Mouse (Mus musculus) embryonic facial prominence, embryonic 10.5 days (tissue): ENCODE data around the gene Rps26. TPM values are rescaled to one million over a fixed set of nuclear protein-coding genes. Genes with fewer than 3 reads are reported as not detected.

ENCODE experiments used
- DNase-seq: peaks from one replicate; pipeline ENCODE4 v3.0.0-alpha.2; 2017; ENCODE audit warnings: low spot score
- H3K27ac ChIP-seq: fragments of 300-500 bp; sonication (generic); replicated peaks from 2 replicates; pipeline ENCODE4 v1.5.1; 2016; ENCODE audit warnings: mild to moderate bottlenecking
- H3K27me3 ChIP-seq: fragments of 300-500 bp; sonication (generic); replicated peaks from 2 replicates; pipeline ENCODE4 v1.6.1; 2016; ENCODE audit warnings: low read depth, mild to moderate bottlenecking; ENCODE audit not compliant: poor library complexity, severe bottlenecking
- H3K36me3 ChIP-seq: fragments of 300-500 bp; sonication (generic); replicated peaks from 2 replicates; pipeline ENCODE4 v1.6.1; 2016; ENCODE audit warnings: mild to moderate bottlenecking, moderate library complexity
- H3K4me1 ChIP-seq: fragments of 300-500 bp; sonication (generic); 2 replicates; pipeline ENCODE4 v1.6.1; 2016
- H3K4me3 ChIP-seq: fragments of 300-500 bp; sonication (generic); 2 replicates; pipeline ENCODE4 v1.5.1; 2016; ENCODE audit warnings: mild to moderate bottlenecking, moderate library complexity
- H3K9me3 ChIP-seq: fragments of 300-500 bp; sonication (generic); 2 replicates; pipeline ENCODE4 v1.6.1; 2016; ENCODE audit warnings: mild to moderate bottlenecking
- WGBS: fragments of 180-500 bp; shearing (Covaris S2); methylation state at CpG from one replicate; pipeline ENCODE4 v1.1.7; 2016; 5-methylcytosine and 5-hydroxymethylcytosine counted together
- polyA plus RNA-seq: library from polyadenylated mRNA; unstranded; fragments of >200 nt; fragmentation: Nextera tagmentation; extraction: Ambion mirVana; gene quantifications from 2 replicates; pipeline ENCODE4 v1.2.1, GENCODE M21; 2016

Rps26 gene
- polyA plus RNA-seq, 1 experiment from 2014 or later: 566 TPM

DNA sequence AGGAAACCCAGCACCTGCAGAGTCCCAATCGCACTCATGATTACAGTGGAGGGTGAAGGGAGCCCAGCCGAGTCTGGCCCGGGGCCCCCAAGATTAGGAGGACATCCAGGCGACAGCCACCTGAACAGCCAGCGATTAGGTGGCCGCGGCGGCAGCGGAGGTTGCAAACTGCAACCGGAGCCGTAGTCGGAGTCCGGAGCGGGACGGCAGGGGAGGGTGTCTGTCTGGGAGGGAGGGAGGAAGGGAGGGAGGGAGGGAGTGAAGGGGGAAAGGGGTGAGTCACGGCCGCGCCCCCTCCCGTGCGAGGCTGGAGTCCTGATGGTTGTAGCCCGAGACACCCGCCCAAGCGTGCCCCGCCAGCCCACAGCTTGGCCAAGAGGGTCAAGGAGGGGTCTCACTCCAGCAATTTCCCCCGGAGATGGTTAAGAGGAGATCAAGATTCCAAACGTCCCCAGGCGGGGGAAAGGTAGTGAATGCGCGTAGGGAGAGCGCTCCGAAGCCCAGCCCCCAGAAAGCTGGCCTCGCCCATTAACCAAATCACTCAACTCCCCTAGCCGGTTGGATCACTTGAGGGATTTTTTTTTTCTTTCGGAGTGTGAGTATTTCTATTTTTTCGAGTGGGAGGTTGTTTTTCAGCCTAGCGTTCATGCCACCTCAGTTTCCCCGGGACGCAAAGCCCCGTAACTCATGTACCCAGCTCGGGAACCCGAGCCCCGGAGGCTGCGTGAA, 36.9 kb downstream of the Rps26 start, which contains the start of gene Erbb3:
TSS of gene Erbb3 (minus strand) at position 189 of the 729 bp plus-strand sequence.
- peaks cover 56% of the 10 kb centered on the region for H3K27me3 ChIP-seq
- H3K36me3 ChIP-seq: no peaks in the 10 kb centered on the region
- peaks cover 46% of the 10 kb centered on the region for H3K4me1 ChIP-seq
- H3K9me3 ChIP-seq: no peaks in the 10 kb centered on the region
- peak; percentile 75 for DNase-seq
- H3K27ac ChIP-seq: peak within 1 kb of the TSS; percentile 78
- peak within 1 kb of the TSS; percentile 71 for H3K4me3 ChIP-seq
- under 1% methylated on average over 43 of the region's 43 CpGs for WGBS

DNA sequence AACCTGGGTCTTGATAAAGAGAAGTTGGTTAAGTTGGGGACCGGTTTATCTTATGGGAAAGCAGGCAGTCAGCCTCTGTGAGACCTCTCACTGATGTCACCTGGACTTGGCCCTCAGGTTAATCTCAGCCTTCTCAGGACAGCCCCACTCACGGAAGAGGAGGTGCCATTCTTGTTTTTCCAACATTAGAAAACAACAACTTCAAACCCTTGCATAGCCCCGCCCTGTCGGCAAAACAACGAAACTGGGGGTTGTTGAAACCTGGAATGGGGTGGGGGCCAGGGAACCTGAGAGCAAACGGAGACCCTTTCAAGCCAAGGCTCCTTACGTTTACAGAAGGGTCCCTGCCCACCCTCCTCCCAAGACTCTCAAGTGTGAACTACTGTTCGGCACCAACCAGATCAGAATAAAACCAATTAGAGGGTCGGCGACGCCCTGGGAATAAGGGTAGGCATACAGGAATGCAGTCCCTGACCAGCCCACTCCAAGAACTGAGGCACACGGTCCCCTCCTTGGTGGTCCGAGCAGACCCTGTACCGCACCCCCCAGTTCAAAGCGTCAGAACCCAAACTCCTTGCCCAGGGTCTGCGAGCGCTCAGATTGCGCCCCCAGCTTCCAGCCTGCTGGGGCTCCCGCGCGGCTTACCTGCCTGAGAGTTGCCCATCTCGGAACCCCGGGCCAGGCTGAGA, 37.6 kb downstream of the Rps26 start:
- Histone ChIP-seq H3K36me3 (no peaks in the 10 kb centered on the region), H3K4me1 (peaks cover 53% of the 10 kb centered on the region), H3K27ac (peak overlapping the region; percentile 78), H3K4me3 (peak overlapping the region; percentile 71), H3K27me3 (peaks cover 63% of the 10 kb centered on the region), H3K9me3 (no peaks in the 10 kb centered on the region)
- DNase-seq: no peak
- 2% methylated on average over 23 of the region's 23 CpGs for WGBS

DNA sequence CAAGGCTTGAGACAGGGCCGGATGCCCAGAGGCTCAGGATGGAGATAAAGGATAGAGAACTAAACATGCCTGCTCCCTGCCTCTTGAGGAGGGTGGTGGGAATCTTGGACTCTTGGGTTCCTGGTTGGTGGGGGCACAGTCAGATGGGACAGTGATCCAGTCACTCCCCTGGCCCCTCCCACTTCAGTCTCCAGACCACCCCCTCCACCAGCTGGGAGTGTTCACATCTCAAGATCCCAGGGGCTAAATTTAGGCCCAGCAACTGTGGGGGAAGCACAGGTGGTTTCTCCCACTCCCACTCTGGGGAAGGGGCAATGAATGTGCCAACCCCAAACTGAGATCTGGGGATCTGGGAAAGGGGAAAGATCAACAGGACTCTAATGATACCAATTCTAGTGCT, 38.4 kb downstream of the Rps26 start:
- H3K4me1 ChIP-seq: peaks cover 60% of the 10 kb centered on the region
- 17% methylated on average over 1 of the region's 1 CpGs for WGBS
- peak overlapping the region; percentile 71 for H3K4me3 ChIP-seq

DNA sequence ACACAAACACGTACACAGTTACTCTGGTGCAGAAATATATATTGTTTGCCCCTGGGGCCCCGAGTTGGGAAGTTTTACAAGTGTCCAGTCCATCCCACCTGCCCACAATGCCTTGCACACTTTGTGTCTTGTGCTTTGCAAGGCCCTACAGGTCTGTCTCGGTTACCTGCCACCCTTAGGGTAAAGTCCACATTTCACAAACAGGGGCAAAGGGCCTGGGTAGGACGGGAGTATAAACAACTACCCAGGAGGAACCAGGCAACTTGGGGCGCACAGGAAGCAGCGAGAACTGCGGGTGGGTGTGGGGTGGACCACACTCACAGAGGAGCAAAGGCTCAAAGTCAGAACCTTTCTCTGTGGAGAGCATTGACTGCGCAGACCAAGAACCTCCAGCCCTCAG, 38.9 kb downstream of the Rps26 start:
- no peaks in the 10 kb centered on the region for H3K9me3 ChIP-seq
- DNase-seq: peak; percentile 19
- H3K36me3 ChIP-seq: no peaks in the 10 kb centered on the region
- peak overlapping the region; percentile 26; the same call in 1 of the 2 replicates for H3K27ac ChIP-seq
- 39% methylated on average over 8 of the region's 8 CpGs for WGBS
- H3K4me1 ChIP-seq: peaks cover 63% of the 10 kb centered on the region
- H3K4me3 ChIP-seq: peak overlapping the region; percentile 71
- peaks cover 68% of the 10 kb centered on the region for H3K27me3 ChIP-seq

More for the DNA sequence above, 38.4 kb downstream of the Rps26 start:
- no peaks in the 10 kb centered on the region for H3K36me3 ChIP-seq
- peaks cover 66% of the 10 kb centered on the region for H3K27me3 ChIP-seq
- H3K27ac ChIP-seq: peak overlapping the region; percentile 26
- DNase-seq: no peak
- no peaks in the 10 kb centered on the region for H3K9me3 ChIP-seq

DNA sequence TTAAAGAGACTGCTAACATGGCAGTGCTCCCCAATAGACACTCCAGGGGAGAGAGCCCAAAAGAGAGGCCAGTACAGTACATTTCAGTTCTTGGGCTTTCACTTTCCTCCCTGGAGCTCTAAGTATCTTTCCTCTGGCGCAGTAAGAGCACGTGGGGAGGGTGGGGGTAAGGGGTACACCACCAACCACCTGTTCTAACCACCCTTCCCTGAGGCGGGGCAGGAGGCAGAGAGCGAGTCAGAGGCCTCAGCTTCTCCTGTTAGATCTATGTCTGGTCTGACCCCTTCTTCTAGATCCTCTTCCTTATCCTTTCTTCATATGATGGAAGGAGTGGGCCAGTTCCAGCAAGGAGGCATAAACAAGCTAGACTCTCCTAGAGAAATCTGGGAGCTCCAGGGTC, 39.4 kb downstream of the Rps26 start:
- 36% methylated on average over 4 of the region's 4 CpGs for WGBS
- peaks cover 70% of the 10 kb centered on the region for H3K27me3 ChIP-seq
- peak overlapping the region; percentile 71; the same call in 1 of the 2 replicates for H3K4me3 ChIP-seq
- DNase-seq: no peak
- H3K27ac ChIP-seq: peak overlapping the region; percentile 26; the same call in 1 of the 2 replicates
- H3K36me3 ChIP-seq: no peaks in the 10 kb centered on the region
- peaks cover 63% of the 10 kb centered on the region for H3K4me1 ChIP-seq
- no peaks in the 10 kb centered on the region for H3K9me3 ChIP-seq

DNA sequence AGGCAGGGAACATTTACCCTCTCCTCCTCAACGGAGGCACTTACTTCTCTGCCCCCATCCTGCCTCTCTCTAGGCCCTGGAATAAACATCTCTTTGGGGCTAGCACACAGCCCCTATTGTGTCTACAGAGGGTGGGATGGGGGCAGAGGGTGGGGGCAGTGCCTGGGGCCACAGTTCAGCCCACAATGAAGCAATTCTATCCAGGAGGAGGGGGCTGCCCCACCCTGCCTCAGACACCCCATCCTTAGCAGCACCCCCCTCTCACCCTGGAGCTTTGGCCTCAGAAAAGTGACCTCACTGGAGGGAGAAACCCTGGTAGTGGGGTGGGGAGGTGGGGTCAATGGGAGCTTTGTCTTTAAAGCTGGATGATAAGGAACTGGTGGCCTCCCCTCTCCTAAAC, 40.0 kb downstream of the Rps26 start:
- DNase-seq: peak; percentile 38
- Histone ChIP-seq H3K27me3 (peaks cover 70% of the 10 kb centered on the region), H3K27ac (peak overlapping the region; percentile 26), H3K4me1 (peaks cover 63% of the 10 kb centered on the region), H3K9me3 (no peaks in the 10 kb centered on the region), H3K36me3 (0 out of 2 replicates have a peak, but pooled peaks cover 2% of the 10 kb centered on the region), H3K4me3 (peak overlapping the region; percentile 71; the same call in 1 of the 2 replicates)
- 6% methylated on average over 1 of the region's 1 CpGs for WGBS

DNA sequence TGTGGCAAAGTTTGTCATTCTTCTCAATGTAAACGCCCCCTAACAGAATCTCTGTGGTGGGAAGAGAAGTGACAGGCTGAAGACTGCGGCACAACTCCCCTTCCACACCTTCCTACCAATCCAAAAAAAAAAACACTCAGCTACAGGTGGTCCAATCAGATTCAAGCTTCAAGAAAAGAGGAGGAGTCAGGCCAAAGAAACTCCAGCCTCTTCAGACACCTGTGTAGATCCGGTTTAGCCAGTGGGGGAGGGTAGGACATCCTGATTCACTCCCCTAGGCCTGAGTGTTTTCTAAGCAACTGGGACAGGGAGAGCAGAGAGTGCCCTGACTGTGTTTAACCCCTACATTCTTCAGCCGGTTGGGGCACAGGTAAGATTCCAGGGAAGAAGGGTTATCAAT, 42.2 kb downstream of the Rps26 start:
- peaks cover 61% of the 10 kb centered on the region for H3K27me3 ChIP-seq
- DNase-seq: peak; percentile 57
- WGBS: 15% methylated on average over 4 of the region's 4 CpGs

DNA sequence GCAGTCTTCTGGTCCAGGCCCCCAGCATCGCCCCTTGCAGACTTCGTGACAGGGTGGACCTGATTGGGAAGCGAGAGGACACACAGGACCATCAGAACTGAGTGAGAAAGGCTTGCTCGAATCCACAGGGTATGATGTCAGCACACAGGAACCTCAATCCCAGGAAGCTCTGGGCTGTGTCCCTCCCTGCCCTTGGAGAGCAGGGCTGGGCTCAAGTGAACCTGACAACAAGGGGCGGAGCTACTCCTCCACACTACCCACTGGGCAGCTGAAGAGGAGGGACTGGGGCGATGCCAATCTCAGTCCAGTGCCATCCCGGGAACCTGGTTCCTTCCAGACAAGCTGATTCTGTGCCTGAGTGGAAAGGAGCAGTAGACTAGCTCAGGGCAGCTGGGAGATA, 42.9 kb downstream of the Rps26 start:
- H3K27me3 ChIP-seq: peaks cover 54% of the 10 kb centered on the region
- no peak overlapping the region for H3K27ac ChIP-seq
- DNase-seq: no peak
- H3K9me3 ChIP-seq: no peaks in the 10 kb centered on the region
- peaks cover 46% of the 10 kb centered on the region for H3K4me1 ChIP-seq
- H3K4me3 ChIP-seq: peak overlapping the region; percentile 33
- WGBS: 35% methylated on average over 7 of the region's 7 CpGs
- H3K36me3 ChIP-seq: peaks cover 7% of the 10 kb centered on the region; the same call in 1 of the 2 replicates

More for the DNA sequence above, 42.2 kb downstream of the Rps26 start:
- peak overlapping the region; percentile 33 for H3K4me3 ChIP-seq
- H3K9me3 ChIP-seq: no peaks in the 10 kb centered on the region
- peaks cover 53% of the 10 kb centered on the region for H3K4me1 ChIP-seq
- peaks cover 4% of the 10 kb centered on the region; the same call in 1 of the 2 replicates for H3K36me3 ChIP-seq
- no peak overlapping the region for H3K27ac ChIP-seq

DNA sequence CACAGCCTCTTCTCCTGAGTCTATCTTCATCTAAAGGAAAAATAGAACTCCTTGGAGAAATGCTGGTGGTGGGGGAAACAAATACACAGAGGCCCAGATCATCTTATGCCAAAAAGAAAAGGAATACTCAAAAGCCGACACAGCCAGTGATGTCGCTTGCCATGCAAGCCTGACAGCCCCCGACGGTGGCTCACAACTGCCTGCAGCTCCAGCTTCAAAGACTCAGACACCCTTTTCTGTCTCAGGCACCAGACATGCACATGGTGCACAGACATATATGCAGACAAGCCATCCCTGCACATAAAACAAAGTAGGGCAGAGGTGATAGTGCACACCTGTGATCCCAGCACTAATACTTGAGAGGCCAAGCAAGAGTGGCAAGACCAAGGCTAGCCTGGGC, 46.8 kb downstream of the Rps26 start:
- H3K27me3 ChIP-seq: peaks cover 15% of the 10 kb centered on the region
- no peak overlapping the region for H3K4me3 ChIP-seq
- H3K27ac ChIP-seq: no peak overlapping the region
- DNase-seq: no peak
- WGBS: 89% methylated on average over 4 of the region's 4 CpGs
- H3K36me3 ChIP-seq: peaks cover 36% of the 10 kb centered on the region
- H3K4me1 ChIP-seq: peaks cover 24% of the 10 kb centered on the region
- no peaks in the 10 kb centered on the region for H3K9me3 ChIP-seq

DNA sequence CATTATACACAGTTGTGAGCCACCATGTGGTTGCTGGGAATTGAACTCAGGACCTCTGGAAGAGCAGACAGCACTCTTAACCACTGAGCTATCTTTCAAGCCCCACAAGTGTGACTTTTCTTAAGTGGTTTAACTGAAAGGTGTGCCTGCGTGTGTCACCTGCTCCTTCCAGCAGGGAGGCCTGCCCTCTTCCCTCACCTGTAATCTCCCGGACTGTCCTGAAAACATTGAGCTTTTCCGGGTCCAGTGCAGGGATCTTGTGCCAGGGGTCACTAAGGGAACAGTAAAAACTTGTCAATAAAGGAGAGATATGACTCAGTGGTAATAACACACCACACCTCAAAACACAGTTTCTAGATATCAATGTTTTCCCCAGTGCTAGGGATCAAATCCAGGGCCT, 47.2 kb downstream of the Rps26 start:
- H3K27me3 ChIP-seq: peaks cover 11% of the 10 kb centered on the region
- peaks cover 20% of the 10 kb centered on the region for H3K4me1 ChIP-seq
- H3K36me3 ChIP-seq: peaks cover 36% of the 10 kb centered on the region
- DNase-seq: no peak
- H3K9me3 ChIP-seq: no peaks in the 10 kb centered on the region
- WGBS: 88% methylated on average over 3 of the region's 3 CpGs
- H3K27ac ChIP-seq: no peak overlapping the region
- no peak overlapping the region for H3K4me3 ChIP-seq

DNA sequence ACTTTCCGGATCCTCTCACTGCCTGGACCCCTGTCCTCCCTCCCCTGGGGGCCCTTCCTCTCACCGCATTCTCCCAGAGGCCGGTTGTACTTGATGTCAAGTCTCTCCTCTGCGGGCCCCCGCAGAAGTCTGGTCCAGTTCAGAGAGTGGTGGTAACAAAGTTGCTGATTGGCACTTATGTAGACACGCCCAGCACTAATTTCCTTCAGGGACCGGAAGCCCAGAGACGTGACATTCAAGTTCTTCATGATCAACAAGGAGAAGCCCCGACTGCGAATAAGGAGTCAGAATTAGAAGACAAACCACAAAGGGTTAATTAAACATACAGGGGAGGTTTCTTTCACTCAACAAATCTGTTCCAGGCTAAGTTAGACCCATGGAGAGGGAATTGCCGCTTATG, 48.2 kb downstream of the Rps26 start:
- H3K27ac ChIP-seq: no peak overlapping the region
- DNase-seq: no peak
- 79% methylated on average over 11 of the region's 11 CpGs for WGBS
- H3K4me1 ChIP-seq: peaks cover 10% of the 10 kb centered on the region; the same call in 1 of the 2 replicates
- no peaks in the 10 kb centered on the region for H3K9me3 ChIP-seq
- H3K27me3 ChIP-seq: 0 out of 2 replicates have a peak, but pooled peaks cover 4% of the 10 kb centered on the region
- H3K4me3 ChIP-seq: no peak overlapping the region
- peaks cover 36% of the 10 kb centered on the region for H3K36me3 ChIP-seq

DNA sequence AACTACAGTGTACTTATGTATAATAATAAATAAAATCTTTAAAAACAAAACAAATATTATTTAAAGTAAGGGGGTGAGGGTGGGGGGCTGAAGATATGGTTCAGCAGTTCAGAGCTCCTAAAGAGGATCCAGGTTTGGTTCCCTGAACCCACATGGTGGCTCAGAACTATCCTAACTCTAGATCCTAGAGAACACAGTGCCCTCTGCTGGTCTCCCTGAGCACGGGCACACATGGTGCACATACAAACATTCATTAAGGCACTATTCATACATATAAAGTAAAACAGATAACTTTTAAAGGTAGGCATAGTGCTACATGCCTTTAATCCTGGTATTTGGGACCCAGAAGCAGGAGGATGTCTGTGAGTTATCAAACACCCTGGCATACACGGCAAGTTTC, 51.5 kb downstream of the Rps26 start:
- Histone ChIP-seq H3K4me3 (no peak overlapping the region), H3K4me1 (0 out of 2 replicates have a peak, but pooled peaks cover 6% of the 10 kb centered on the region), H3K27ac (no peak overlapping the region), H3K9me3 (no peaks in the 10 kb centered on the region), H3K27me3 (no peaks in the 10 kb centered on the region), H3K36me3 (peaks cover 53% of the 10 kb centered on the region)
- 92% methylated on average over 2 of the region's 2 CpGs for WGBS
- DNase-seq: no peak
